Mouse (Mus musculus): ENCODE results near the gene Ugt1a8. TPM values are rescaled to one million over a fixed set of nuclear protein-coding genes. Genes with fewer than 3 reads are reported as not detected.

The Ugt1a8 gene
- total RNA-seq, 2 experiments from 2014 or later, result not detected

GRCm38 (mm10) chr1:88261706-88262105 is 174.1 kb downstream of the Ugt1a8 start:
- no peak for DNase-seq

- no peak for DNase-seq
Measured at GRCm38 (mm10) chr1:88262255-88262654, 174.6 kb downstream of the Ugt1a8 start.

- DNase-seq, result no peak
Measured at GRCm38 (mm10) chr1:88262961-88263360, 175.3 kb downstream of the Ugt1a8 start.

GRCm38 (mm10) chr1:88263778-88264177 is 176.2 kb downstream of the Ugt1a8 start:
- no peak for DNase-seq

GRCm38 (mm10) chr1:88264237-88264868 is 176.7 kb downstream of the Ugt1a8 start:
- DNase-seq, result no peak

GRCm38 (mm10) chr1:88264869-88265240 is 177.2 kb downstream of the Ugt1a8 start:
- no peak for DNase-seq

GRCm38 (mm10) chr1:88266123-88266522 is 178.5 kb downstream of the Ugt1a8 start:
- DNase-seq, result no peak

- no peak for DNase-seq
Measured at GRCm38 (mm10) chr1:88267489-88267888, 179.9 kb downstream of the Ugt1a8 start.

GRCm38 (mm10) chr1:88268070-88268469 is 180.5 kb downstream of the Ugt1a8 start:
- no peak for DNase-seq

Other genes starting within 250 kb of the Ugt1a8 start
- gene Dgkd, start 234.5 kb upstream of the Ugt1a8 start, total RNA-seq (2021), result 100 to 1,000 TPM; 104 to 118 TPM
- gene Usp40, start 79.3 kb upstream of the Ugt1a8 start, total RNA-seq (2021), result 10 to 100 TPM; 21.4 to 25.6 TPM
- not detected for gene Ugt1a10, start 32.4 kb upstream of the Ugt1a8 start, total RNA-seq (2021)
- gene Ugt1a9, start 17.0 kb upstream of the Ugt1a8 start, total RNA-seq (2021), result not detected
- gene Ugt1a7c, start 7.2 kb downstream of the Ugt1a8 start, total RNA-seq (2021), result 1 to 10 TPM in 1 of 2 experiments, under 1 TPM in 1; 0.51 to 1.3 TPM
- not detected for gene Ugt1a6b, start 15.4 kb downstream of the Ugt1a8 start, total RNA-seq (2021)
- gene Ugt1a6a, start 47.0 kb downstream of the Ugt1a8 start, total RNA-seq (2021), result under 1 TPM; 0.52 to 0.86 TPM
- gene Ugt1a5, start 78.2 kb downstream of the Ugt1a8 start, total RNA-seq (2021), result not detected
- gene Ugt1a2, start 112.8 kb downstream of the Ugt1a8 start, total RNA-seq (2021), result not detected
- gene Dnajb3, start 118.0 kb downstream of the Ugt1a8 start, total RNA-seq (2021), result 1 to 10 TPM; 2.2 to 3.0 TPM
- not detected for gene Ugt1a1, start 124.1 kb downstream of the Ugt1a8 start, total RNA-seq (2021)
- under 1 TPM in 1 of 2 experiments, not detected in 1; 0.05 TPM for gene Mroh2a, start 139.2 kb downstream of the Ugt1a8 start, total RNA-seq (2021)
- gene Hjurp, start 189.8 kb downstream of the Ugt1a8 start, total RNA-seq (2021), result 10 to 100 TPM; 30.7 to 36.6 TPM
- under 1 TPM in 1 of 2 experiments, not detected in 1; 0.15 TPM for gene Trpm8, start 189.8 kb downstream of the Ugt1a8 start, total RNA-seq (2021)